Mouse (Mus musculus) forebrain, embryonic 11.5 days (tissue): ENCODE results near the gene Drd3. TPM values are rescaled to one million over a fixed set of nuclear protein-coding genes. Genes with fewer than 3 reads are reported as not detected.

Experiments
- ATAC-seq: fragments of 200-750 bp; cut with Nextera tagmentation; replicated peaks from 2 replicates; pipeline ENCODE4 v1.8.0; 2017; ENCODE audit warnings: moderate TSS enrichment; ENCODE audit not compliant: low FRiP score
- DNase-seq: peaks from one replicate; pipeline ENCODE4 v3.0.0-alpha.2; 2017; ENCODE audit warnings: low spot score
- H3K27ac ChIP-seq: fragments of 300-500 bp; sonication (generic); 2 replicates; pipeline ENCODE4 v1.5.1; 2014; ENCODE audit warnings: low read depth, low read length
- H3K27me3 ChIP-seq: fragments of 300-500 bp; sonication (generic); 2 replicates; pipeline ENCODE4 v1.6.1; 2014; ENCODE audit warnings: mild to moderate bottlenecking, low read length, mixed read lengths; ENCODE audit not compliant: control insufficient read depth, insufficient read depth
- H3K36me3 ChIP-seq: fragments of 300-500 bp; sonication (generic); 2 replicates; pipeline ENCODE4 v1.6.1; 2014; ENCODE audit warnings: mild to moderate bottlenecking, low read length, moderate library complexity, mixed read lengths; ENCODE audit not compliant: control insufficient read depth, insufficient read depth
- H3K4me1 ChIP-seq: fragments of 300-500 bp; sonication (generic); replicated peaks from 2 replicates; pipeline ENCODE4 v1.6.1; 2014; ENCODE audit warnings: low read length, mixed read lengths; ENCODE audit not compliant: control insufficient read depth, insufficient read depth
- H3K4me2 ChIP-seq: fragments of 300-500 bp; sonication (generic); 2 replicates; pipeline ENCODE4 v1.6.1; 2014; ENCODE audit warnings: low read depth, mild to moderate bottlenecking, low read length, moderate library complexity, mixed read lengths; ENCODE audit not compliant: severe bottlenecking
- H3K4me3 ChIP-seq: fragments of 300-500 bp; sonication (generic); 2 replicates; pipeline ENCODE4 v1.5.1; 2014; ENCODE audit warnings: low read depth, low read length
- H3K9ac ChIP-seq: fragments of 300-500 bp; sonication (generic); 2 replicates; pipeline ENCODE4 v1.6.1; 2014; ENCODE audit warnings: low read length
- H3K9me3 ChIP-seq: fragments of 300-500 bp; sonication (generic); 2 replicates; pipeline ENCODE4 v1.6.1; 2016; ENCODE audit warnings: low read length, mixed read lengths; ENCODE audit not compliant: control insufficient read depth
- WGBS: fragments of 180-500 bp; shearing (Covaris S2); extraction: QIAGEN DNeasy Blood & Tissue Kit; methylation state at CpG from one replicate; pipeline ENCODE4 v1.1.7; 2014; 5-methylcytosine and 5-hydroxymethylcytosine counted together
- polyA plus RNA-seq: library from polyadenylated mRNA; unstranded; fragments of >200 nt; fragmentation: Nextera tagmentation; extraction: Ambion mirVana; gene quantifications from 2 replicates; pipeline ENCODE4 v1.2.1, GENCODE M21; 2014

The Drd3 gene
- polyA plus RNA-seq: 0.11 and 0.19 TPM in 2 replicates

GRCm38 (mm10) chr16:43753751-43754150 lies at the start of gene Drd3:
TSS of gene Drd3 (plus strand) at chr16:43754026.
- H3K27ac ChIP-seq: no peak within 1 kb of the TSS
- H3K4me1 ChIP-seq: peaks cover 2% of the 10 kb centered on the region; the same call in 1 of the 2 replicates
- ATAC-seq (no peak), DNase-seq (peak; percentile 54)
- no peaks in the 10 kb centered on the region for H3K36me3 ChIP-seq
- H3K9ac ChIP-seq: no peak within 1 kb of the TSS
- 8% methylated on average over 7 of the region's 7 CpGs for WGBS
- H3K27me3 ChIP-seq: no peaks in the 10 kb centered on the region
- no peak within 1 kb of the TSS for H3K4me3 ChIP-seq
- peak within 1 kb of the TSS; percentile 22; the same call in 1 of the 2 replicates for H3K4me2 ChIP-seq
- H3K9me3 ChIP-seq: no peaks in the 10 kb centered on the region

DNA sequence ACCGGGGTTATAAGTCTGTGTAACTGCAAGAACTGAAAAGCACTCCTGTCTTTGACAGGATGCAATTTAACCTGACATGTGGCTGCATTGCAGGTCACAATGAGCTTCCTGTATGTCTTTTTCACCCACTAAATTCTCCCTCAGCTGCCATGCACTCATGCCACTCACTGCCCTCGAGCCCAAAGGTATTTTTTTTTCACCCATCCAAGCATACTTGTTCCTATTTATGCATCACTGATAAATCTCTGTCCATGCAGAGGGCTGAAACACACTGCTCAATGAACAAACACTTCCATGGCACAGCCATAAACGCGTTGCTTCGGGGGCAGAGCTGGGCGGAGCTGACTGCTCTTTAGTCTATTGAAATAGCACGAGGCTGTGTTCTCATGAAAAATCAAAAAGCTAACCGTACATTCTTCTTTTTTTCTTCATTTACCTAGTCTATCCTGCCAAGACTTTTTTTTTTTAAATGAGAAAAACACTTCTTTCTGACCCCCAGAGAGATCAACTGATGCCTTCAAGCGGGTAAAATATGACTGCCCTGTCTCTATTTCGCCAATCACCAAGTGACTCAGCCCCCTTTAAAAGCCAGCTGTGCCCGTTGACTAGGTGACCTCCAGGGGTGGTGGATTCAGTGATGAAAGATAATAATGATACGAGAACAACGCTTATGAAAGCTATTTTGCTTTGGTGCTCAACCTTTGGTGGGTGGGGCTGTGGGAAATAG lies 45.3 kb upstream of the Drd3 start:
- Histone ChIP-seq H3K9me3 (no peaks in the 10 kb centered on the region), H3K4me1 (no peaks in the 10 kb centered on the region), H3K4me3 (no peak overlapping the region), H3K27ac (no peak overlapping the region), H3K9ac (no peak overlapping the region), H3K27me3 (no peaks in the 10 kb centered on the region), H3K4me2 (no peak overlapping the region), H3K36me3 (no peaks in the 10 kb centered on the region)
- WGBS: 80% methylated on average over 13 of the region's 13 CpGs
- DNase-seq: no peak
- no peak for ATAC-seq

GRCm38 (mm10) chr16:43709062-43709413 lies 44.8 kb upstream of the Drd3 start:
- Histone ChIP-seq H3K9ac (no peak overlapping the region), H3K4me2 (no peak overlapping the region), H3K27ac (no peak overlapping the region), H3K4me1 (no peaks in the 10 kb centered on the region), H3K4me3 (no peak overlapping the region), H3K9me3 (no peaks in the 10 kb centered on the region), H3K36me3 (no peaks in the 10 kb centered on the region), H3K27me3 (no peaks in the 10 kb centered on the region)
- WGBS: 85% methylated on average over 15 of the region's 15 CpGs
- no peak for ATAC-seq
- no peak for DNase-seq

DNA sequence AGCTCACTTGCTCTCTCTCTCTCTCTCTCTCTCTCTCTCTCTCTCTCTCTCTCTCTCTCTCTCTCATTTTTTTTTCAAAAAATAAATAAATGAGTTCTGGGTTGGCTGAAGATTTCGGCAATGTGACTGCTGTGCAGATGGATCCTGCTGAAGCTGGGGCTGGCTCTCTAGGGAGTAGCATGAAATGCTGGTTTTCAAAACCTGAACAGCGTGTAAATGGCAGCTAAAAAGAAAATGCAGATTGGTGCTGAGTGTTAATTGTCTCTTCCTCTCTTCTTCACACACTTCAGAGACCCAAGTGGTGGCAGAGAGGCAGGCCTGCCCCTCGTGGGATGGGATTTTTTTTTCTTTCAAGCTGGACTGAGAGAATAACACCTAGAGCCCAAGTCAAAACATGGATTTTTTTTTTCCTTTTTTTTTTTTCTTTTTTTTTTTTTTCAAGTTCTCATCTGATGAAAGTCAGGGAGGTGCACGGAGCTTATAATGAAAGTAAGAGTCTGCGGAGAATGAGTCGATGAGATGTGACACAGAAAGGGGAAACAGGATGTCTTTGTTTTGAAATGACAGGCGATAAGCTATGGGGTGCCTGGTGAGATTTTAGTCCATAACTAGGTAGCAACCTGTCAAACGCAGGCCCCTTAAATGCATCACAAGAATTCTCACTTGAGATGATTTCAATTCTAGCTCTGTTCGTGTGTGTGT lies 44.2 kb upstream of the Drd3 start:
- Histone ChIP-seq H3K9me3 (no peaks in the 10 kb centered on the region), H3K27me3 (no peaks in the 10 kb centered on the region), H3K9ac (no peak overlapping the region), H3K4me2 (no peak overlapping the region), H3K27ac (no peak overlapping the region), H3K36me3 (no peaks in the 10 kb centered on the region), H3K4me1 (no peaks in the 10 kb centered on the region), H3K4me3 (no peak overlapping the region)
- DNase-seq (no peak), ATAC-seq (no peak)
- WGBS: 68% methylated on average over 9 of the region's 9 CpGs

GRCm38 (mm10) chr16:43710134-43710475 lies 43.7 kb upstream of the Drd3 start:
- Histone ChIP-seq H3K9ac (no peak overlapping the region), H3K4me2 (no peak overlapping the region), H3K27ac (no peak overlapping the region), H3K27me3 (no peaks in the 10 kb centered on the region), H3K4me3 (no peak overlapping the region), H3K4me1 (no peaks in the 10 kb centered on the region), H3K9me3 (no peaks in the 10 kb centered on the region), H3K36me3 (no peaks in the 10 kb centered on the region)
- DNase-seq (no peak), ATAC-seq (no peak)
- 67% methylated on average over 6 of the region's 6 CpGs for WGBS

- no peaks in the 10 kb centered on the region for H3K9me3 ChIP-seq
- no peak overlapping the region for H3K9ac ChIP-seq
- no peaks in the 10 kb centered on the region for H3K36me3 ChIP-seq
- 92% methylated on average over 11 of the region's 11 CpGs for WGBS
- no peak overlapping the region for H3K4me3 ChIP-seq
- H3K4me1 ChIP-seq: no peaks in the 10 kb centered on the region
- ATAC-seq (no peak), DNase-seq (no peak)
- no peak overlapping the region for H3K4me2 ChIP-seq
- H3K27ac ChIP-seq: no peak overlapping the region
- H3K27me3 ChIP-seq: no peaks in the 10 kb centered on the region
Measured at GRCm38 (mm10) chr16:43710651-43711050, 43.2 kb upstream of the Drd3 start.

GRCm38 (mm10) chr16:43711361-43711760 lies 42.5 kb upstream of the Drd3 start:
- DNase-seq: no peak
- no peak for ATAC-seq
- Histone ChIP-seq H3K9ac (no peak overlapping the region), H3K4me1 (no peaks in the 10 kb centered on the region), H3K36me3 (no peaks in the 10 kb centered on the region), H3K27me3 (no peaks in the 10 kb centered on the region), H3K9me3 (no peaks in the 10 kb centered on the region), H3K27ac (no peak overlapping the region), H3K4me3 (no peak overlapping the region), H3K4me2 (no peak overlapping the region)
- 98% methylated on average over 7 of the region's 7 CpGs for WGBS

DNA sequence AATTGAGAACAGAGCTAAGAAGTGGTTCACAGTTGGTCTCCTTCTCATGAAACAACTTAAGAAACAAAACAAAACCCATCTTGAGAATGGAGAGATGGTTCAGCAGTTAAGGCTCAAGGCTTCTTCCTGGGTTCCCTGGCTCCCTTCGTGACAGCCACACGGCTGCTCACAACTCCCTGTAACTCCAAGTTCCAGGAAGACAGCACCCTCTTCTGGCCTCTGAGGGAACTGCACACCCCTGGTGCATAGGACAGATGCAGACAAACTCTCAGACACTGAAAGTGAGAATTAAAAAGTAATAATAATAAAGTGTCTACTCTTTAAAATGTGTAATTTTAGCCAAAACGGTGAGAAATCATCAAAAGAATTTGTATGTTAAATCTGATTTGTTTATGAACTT lies 29.4 kb upstream of the Drd3 start:
- H3K9ac ChIP-seq: no peak overlapping the region
- no peak overlapping the region for H3K4me2 ChIP-seq
- 80% methylated on average over 3 of the region's 3 CpGs for WGBS
- no peak overlapping the region for H3K4me3 ChIP-seq
- no peak overlapping the region for H3K27ac ChIP-seq
- DNase-seq: no peak
- H3K9me3 ChIP-seq: no peaks in the 10 kb centered on the region; the same call in 1 of the 2 replicates
- H3K36me3 ChIP-seq: no peaks in the 10 kb centered on the region
- H3K4me1 ChIP-seq: no peaks in the 10 kb centered on the region
- H3K27me3 ChIP-seq: no peaks in the 10 kb centered on the region
- ATAC-seq: no peak
